Mouse (Mus musculus) c-Kit-positive CD71-positive TER-119-negative erythroid progenitor cells, embryonic 14.5 days (primary cell): ENCODE results near the gene Spty2d1.
"Not testable (repeated sequence)": the region's sequence is repeated elsewhere in the genome, so short reads cannot be mapped to it uniquely, and the experiment has no call there.

Experiments
- DNase-seq: peaks from one replicate; pipeline ENCODE4 v3.0.0-alpha.2; 2013; ENCODE audit warnings: low read depth

Spty2d1 gene

DNA sequence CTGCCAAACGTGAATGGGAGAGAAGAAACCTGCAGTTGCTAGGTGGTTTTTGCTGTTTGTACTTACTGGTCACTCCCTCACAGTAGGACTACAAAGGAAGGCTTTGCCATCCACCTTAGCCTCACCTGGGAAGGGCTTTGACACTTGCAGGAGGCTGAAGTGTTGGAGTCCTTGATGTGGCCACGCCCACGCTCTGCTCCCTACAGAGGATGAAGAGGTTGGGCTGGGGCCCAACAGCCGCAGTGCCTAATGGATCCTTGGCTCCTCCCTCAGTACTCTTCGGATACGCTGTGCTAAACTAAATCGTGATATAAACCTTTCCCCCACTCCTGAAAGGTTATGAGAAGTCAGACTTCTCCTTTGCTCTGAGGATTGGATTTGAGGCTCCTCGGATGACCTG is 12.7 kb upstream of the Spty2d1 start:
- DNase-seq: no peak

DNA sequence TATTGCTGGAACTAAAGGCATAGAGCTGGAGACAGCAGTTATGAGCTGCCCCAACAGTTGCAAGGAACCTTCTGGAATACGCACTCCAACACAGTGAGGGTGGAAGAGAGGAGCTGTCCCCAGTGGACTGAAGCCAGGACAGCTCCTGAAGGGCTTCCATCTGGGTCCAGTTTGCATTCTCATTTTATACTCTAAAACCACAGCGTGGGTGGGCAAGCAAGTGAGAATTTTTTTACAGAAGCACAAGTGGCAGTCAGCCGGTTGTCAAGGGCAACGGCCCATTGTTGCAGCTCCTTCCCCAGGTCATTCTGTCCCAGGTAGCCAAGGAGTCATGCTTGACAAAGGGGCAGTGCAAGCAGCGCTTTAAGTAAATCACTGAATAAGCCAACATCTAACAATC is 11.4 kb upstream of the Spty2d1 start:
- DNase-seq: no peak

DNA sequence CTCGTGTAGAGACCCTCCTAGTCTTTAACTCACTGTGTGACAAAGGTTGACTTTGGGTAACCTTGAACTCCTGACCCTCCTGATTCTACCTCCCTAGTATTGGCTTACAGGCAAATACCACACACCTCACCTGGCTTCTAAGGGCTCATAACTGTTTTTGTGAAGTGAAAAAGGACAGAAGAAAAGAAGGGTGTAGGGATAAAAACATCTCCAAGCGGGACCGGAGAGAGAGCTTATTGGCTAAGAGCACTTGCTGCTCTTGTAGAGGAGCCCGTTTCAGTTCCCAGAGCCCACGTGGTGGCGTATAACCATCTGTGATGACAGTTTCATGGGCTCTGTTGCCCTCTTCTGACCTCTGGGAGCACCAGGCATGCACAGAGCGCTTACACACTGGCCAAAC is 8.9 kb upstream of the Spty2d1 start:
- no peak for DNase-seq

DNA sequence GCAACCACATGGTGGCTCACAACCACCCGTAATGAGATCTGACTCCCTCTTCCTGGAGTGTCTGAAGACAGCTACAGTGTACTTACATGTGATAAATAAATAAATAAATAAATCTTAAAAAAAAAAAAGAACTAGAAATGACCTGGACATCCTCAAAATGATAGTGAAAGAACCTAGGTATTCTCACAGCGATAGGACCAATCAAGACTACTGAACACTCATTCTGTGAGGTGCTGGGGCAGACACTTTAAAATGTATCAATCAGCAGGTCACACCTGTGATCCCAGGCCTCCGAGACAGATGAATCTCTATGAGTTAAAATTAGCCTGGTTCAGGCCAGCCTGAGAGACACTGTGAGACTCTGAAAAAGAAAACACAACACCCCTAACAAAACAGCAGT is 8.4 kb upstream of the Spty2d1 start:
- no peak for DNase-seq

DNA sequence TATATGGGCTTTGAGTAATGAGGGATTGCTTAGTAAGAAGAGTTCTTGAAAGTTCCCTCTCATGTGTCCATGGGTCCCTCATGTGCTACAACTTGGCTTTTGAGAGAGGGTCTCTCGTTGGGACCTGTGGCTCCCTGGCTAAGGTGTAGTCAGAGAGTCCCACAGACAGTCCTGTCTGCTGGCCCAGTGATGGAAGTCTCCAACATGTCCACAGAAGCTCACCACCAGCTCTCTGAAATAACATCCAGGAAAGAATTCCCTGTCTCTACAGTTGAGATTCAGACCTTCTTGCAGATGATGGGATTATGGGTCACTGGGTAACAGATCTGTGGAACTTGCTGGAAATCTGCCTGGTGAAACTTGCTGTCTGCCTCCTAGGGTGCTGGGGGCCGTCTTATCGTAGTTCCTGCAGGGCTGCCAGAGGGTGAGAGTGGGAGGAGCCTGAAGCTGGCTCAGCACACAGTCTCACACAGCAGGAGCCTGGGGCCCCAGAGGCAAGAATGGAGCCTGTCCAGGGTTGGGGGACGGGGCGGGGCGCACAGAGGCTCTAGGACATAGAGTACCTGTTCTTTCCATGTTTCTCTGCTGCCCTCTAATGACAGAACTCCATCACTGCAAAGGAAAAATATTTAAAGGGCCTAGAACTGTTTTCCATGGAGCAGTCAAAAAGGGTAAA is 7.3 kb upstream of the Spty2d1 start:
- peak; percentile 95 for DNase-seq

DNA sequence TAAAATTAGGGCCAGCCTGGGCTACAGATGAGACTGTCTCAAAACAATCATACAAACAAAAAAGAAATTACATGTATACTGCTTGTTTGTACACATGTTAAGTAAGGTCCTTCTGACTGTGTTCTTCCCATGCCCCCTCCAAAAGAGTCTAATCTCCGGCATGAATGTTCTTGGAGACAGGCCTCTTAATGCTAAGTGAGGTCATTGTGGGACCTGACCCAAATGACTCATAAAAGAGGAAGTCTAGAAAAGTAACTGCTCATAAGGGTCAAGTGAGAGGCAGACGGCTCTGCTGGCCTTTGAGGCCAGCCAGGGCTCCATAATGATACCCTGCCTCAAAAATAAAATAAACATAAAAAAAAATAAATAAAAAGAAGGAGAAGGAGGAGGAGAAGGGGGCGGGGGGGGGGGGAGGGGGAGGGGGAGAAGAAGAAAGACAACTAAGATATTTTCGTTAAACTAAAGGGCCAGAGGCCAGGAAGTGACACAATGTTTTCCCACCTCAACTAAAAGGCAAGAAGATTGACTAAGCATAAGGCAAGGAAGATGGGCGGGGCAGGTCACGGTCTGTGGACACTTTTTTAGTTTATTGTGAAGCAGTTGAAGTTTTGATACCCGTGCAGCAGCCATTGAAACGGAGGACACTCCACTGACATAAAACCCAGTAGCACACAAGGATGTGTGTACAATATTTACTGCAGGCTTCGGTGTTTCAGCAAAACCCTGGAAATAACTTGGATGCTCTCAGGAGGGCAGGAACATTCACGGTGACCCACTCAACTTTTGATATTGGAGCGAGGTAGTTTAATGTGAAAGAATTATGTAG is 6.6 kb upstream of the Spty2d1 start:
- DNase-seq: no peak

DNA sequence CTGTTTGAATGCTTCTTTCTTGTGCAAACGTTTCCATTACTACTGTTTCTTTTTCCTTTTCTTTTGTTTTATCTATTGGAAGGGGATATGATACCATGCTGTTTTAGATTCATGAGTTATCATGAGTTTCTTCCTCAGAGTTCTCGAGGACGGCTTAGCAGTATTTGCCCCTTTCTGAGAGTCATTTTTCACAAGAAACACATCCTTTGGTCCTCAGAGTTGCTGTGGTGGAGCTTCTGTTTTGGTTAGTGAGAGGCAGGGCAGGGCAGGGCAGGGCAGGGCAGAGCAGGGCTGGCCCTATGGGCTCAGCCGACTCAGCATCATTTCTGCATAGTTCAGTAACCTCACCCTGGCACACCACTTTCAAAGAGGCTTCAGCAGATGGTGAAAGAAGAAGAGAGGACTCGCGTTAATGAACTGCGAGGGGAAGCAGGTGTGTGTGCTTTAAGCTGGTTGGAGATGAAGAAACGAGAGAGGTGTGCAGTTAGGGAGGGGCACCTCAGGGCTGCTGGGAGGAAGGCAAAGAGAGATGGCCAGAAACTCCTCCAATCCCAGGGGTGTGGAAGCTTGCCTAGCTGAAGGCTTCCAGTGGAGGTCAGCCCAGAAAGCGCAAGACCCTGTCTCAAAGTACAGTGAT is 5.0 kb upstream of the Spty2d1 start:
- DNase-seq: no peak

DNA sequence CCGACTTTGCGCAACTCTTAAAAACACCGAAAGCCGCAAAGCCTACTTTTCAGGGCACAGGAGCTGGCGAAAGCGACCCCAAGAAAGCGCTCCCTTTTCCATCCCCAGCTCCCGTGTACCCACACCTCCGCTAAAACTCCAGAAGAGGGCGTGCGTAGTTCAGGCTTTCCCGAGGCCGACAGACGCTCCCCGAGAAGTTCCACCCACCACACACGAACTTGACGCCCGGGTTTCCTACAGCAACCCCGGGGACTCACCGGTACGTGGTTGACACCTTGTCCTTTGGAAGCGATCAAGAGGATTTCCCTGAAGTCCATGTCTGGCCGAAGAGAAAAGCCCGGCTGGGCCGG is 418 bp downstream of the Spty2d1 start:
- peak; percentile 63 for DNase-seq

DNA sequence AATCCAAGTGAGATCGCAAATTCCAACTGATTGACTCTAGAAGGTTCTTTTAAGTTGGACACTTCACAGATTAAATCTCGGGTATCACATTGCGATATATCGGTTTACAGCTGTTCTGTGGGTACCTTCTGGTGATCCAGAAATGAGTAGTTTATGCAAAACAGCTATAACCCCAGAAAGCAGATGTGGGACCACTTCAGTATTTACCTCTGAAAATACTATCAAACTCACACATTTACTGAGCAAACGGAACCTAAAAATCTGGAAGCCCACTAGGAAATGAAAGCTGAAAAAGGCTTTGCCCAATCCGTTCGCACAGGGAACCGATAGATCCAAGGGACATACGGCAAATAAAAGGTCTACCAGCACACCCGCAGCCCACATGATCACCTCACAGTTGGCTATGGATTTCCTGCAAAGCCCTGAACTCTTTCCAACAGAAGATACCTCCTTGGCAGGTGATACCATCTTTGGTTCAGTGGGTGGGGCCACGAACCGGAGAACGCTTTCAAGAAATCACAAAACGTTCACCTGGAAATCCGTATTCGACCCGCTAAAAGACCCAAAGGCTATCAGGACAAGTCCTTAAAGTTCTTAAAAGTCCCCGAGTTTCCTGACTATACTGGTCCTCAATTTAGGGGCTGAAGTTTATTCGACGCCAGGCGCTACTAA is 966 bp downstream of the Spty2d1 start:
- DNase-seq: no peak

DNA sequence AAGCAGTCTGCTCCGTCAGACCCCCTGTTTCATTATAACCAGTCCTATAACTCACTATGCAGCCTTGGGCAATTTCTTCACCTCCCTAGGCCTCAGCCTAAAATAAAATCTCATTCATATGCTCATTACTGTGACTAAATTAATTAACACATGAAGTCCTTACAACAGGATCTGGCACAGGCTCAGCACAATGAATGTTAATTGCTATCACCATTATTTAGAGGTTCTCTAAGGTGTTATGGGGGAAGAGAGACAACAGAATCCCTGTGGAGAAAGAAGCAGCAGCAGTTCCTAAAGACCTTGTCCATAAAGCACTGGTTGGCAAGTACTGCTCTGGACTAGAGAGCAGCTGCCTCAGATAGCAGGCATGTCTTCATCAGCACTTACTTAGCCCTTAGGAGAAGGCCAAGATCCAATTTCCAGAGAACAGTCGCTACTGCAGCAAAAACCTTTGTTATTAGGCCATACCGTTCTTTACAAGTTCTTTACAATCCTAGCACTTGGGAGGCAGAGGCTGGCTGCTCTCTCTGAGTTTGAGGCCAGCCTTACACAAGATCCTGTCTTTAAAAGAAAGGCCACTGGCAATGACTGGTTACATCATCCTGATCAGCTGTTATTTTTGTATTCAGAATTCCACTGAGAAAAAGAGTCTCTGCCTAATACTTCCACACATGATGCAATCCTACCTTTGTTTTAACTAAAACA is 4.6 kb downstream of the Spty2d1 start:
- DNase-seq: no peak

DNA sequence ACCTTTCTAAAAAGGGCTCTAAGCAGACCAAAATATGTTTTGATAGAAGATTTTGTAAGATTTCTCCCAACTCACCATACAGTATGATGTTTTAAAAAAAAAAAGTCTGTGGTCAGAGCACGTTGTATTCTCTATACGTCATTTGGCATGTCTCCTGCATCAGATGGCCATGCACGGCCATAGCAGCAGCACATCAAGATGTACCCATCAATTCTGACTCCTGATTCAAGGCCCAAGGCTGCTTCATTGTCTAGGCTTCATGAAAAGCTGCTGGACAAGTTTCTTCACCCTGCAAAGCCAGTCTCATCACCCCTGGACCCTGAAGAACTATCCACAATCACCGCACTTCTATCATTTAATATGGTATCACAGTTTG is 6.3 kb downstream of the Spty2d1 start:
- no peak for DNase-seq

DNA sequence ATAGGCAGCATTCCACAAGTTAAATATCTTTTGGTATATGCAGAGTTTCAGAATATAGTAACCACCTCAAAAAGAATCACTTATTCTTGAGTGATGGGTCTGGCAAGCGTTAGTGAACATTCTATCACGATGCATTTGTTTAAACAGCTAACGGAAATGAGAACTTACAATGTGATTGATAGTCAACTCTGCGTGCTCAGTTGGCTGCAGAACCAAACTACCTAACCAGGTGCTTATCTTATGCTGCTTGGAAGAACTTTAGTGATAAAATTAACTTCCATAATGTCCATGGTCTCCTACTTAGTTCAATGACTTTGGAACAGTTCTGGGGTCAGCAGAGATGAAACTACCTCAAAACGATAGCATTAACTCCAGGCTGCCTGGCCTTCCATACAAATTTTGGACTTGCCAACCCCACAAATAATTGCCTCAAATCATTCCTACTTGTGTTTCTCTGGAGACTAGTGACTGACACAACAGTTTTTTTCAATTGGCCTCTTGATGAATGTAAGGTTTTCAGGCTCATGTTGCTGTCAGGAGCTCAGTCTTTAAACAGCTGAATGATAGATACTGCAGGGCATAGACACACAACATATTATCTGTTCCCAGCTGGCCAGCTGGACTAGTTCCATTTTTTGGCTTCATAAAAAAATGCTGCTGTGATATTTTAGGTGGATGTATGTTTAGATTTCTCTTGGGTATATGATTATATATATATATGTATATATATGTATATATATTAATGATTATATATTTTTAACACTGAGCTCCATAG is 6.9 kb downstream of the Spty2d1 start:
- no peak for DNase-seq

DNA sequence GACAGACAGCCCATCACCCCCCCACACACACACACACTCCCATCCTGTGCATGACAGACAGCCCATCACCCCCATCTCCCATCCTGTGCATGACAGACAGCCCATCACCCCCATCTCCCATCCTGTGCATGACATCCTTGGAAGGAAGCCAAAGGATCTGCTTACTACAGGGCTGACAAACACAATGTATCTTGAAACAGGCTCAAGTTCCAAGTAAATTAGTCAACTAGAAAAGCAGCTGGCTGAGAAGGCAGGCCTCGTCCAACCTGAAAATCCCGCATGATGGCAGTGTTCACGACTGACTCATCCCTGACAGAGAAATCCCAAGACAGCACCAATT is 7.6 kb downstream of the Spty2d1 start:
- DNase-seq: no peak

DNA sequence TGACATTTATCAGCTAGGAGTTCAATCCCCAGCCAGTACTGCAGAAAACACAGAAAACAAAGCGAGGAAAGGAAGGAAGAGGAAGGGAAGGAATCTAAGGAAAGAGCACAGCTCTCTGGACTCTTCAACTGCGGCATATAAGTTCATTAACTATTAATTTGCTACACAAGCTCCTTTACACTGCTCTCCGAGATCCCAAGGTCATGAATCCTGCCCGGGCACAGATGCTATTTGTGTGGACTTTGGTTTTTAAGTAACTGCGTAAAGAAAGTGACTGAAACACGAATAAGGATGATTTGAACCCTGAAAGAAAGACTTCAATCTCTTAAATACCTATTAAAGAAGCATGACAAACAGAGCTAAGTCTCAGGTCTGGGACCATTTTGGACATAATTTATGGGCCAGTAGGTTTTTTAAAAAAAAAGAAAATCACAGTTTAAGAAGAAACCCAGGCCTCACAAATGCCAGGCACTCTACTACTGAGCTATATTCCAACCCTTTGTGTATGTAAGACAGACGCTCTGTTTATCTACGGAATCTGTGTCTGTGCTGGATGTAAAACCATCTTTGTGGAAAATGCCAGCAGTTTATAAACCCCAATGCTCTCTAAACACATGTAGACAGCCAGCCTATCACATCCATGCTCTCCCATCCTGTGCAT is 8.1 kb downstream of the Spty2d1 start:
- DNase-seq: no peak

DNA sequence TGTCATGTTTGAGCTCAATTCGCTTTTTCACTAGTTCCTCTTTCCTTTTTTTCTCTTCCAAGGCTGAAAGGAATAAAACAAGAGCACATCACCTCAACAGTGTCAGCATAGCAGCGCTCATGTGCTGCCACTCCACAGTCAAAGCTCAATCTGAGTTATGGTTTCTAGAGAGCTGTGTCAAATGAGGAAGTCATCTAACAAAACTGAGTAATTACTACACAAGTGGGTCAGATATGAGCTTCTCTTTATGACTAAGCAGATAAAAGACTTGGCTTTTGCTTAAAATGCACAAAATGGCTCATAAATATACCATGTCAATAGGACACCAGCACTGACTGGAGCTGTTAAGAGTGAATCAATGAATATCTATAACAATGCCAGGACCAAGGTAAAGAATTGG is 9.3 kb downstream of the Spty2d1 start:
- DNase-seq: no peak

DNA sequence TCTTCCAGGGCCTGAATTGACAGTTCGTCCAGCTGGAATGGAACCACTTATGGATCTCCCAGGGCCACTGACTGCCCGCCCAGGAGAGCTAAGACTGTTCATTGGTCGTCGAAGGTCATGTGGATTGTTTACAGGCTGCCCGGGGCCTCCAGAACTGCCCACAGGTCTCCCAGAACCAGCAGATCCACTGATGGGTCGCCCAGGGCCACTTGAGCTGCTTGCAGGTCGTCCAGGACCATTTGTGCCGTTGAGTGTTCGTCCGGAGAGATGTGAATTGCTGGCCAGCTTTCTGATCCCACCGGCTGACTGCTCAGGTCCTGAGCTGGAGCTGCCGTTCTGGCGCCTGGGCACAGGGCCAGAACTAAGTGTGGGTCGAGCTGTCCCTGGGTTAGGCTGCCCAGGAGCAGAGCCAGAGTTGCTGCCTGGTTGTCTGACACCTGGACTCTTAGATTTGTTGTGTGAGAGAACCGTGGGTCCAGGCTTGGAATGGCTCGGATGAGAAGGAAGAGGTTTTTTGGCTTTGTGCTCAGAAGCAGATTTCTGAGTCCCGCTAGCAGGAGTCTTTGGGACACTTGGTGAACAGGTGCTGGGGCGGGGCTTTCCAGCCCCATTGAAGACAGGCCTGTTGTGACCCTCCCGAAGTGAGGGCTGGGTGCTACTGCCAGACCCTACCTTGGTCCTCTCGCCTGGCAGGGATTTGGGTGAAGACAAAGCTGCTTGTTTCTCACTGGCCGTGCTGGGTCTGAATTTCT is 10.4 kb downstream of the Spty2d1 start:
- no peak for DNase-seq

DNA sequence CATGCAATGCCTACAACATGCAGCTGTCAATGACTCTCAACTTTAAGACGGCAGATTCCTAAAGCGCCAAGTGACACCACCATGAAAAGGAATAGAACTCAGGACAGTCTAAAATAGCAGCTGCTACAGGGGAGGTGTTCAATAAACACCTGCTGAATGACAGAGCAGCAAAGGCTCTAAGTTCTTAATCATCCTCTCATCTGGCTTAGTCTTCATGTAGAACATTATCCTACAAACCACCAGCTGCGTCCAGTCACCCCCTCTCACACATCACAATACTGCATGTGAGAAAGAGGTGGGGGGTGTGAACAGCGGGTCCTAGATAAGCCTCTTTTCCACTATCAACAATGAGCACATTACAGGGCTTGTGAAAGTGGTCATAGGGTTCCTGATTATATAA is 11.2 kb downstream of the Spty2d1 start:
- DNase-seq: peak; percentile 71

DNA sequence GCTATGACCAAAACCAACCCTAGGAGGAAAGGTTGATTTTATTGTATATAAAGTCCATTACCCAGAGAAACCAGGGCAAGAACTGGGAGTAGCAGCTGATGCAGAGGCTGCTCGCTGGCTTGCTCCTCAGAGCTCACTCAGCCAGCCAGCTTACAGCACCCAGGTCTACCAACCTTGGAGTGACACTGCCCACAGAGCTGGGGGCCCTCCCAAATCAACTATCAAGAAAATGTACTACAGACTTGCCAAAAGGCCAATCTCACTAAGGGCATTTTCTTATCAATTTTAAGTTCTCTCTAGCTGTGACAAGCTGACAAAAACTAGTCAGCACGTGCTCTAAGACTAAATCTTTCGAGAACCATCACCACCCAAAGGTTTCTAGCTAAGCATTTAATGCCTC is 12.7 kb downstream of the Spty2d1 start:
- peak; percentile 40 for DNase-seq

DNA sequence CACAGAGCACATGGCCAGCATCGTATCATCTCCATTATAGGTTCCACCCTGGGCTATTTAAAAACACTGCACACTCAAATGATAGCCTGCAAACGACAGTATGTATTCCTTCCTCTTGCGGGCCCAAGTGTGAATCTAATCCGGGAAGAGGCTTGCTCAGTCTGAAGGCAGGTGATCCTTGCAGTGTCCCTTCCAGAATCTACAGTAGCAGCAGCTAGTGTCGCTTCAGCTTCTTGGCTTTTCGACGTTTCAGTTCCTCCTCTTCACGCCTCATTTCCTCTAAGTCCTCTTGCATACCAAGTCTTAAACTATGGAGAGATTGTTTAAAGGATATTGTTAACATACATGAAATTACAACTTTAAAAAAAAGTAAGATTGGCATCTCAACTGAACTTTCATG is 15.1 kb downstream of the Spty2d1 start:
- DNase-seq: no peak

DNA sequence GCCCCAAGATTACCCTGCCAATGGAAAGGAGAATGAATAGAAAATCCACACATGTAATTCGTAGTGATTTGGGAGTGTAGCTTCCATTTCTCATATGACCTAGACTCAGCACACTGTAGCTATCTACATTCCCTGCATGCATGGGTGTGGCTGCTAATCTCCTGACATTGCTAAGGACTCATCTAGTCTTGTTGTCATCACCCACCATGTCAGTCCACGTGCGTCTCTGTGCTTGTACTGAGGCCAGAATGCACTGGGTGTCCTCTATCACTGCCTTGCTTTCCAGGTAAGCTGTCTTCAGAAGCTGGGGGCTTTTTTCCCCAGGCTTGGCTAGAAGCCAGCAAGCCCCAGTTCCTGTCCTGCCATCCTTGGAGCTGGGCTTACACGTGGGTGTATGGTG is 18.8 kb downstream of the Spty2d1 start:
- DNase-seq: not testable (repeated sequence)
